Mouse (Mus musculus): ENCODE results near the gene Hoxa11.

DNA sequence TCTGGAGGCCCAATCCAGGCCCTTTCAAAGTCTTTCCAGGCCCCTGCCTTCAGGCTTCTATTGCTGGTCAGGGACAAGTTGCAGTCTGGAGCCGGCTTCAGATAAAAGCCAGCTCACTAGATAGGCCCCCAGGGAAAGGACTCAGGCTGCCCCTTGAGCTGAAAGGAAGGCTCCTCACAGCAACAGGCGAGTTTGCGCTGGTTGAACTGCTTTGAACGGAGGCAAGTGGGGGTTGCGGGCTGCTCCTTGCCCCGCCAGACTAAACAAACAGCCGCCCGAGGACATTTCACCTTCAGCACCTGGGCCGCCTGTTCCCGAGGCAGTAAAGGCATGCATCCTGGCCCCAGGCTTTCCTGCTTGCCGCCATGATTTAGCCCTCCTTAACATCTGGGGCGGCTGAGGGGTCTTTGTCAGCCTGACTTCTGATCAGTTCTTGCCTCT lies 1.9 kb downstream of the Hoxa11 start:
- no peak for TF ChIP-seq TAL1 (IDR thresholded peaks at IDR 0.05; ENCODE audit: low read length)
- TF ChIP-seq GATA1 (IDR thresholded peaks at IDR 0.05; ENCODE audit: low read length), result no peak
